ENCODE assay signal across 8 mouse cellular contexts in genomic region chr2:144269679-144270475, GRCm38 (mm10). TPM values are rescaled to one million over a fixed set of nuclear protein-coding genes. Genes with fewer than 3 reads are reported as not detected.
DNase-seq lines count a peak whose midpoint lies in the region; ATAC-seq and TF ChIP-seq lines count a peak whose summit lies in the region.

No protein-coding gene starts in this region.

- H3K36me3 ChIP-seq in kidney, embryonic 14.5 days (ENCODE audit: control insufficient read depth, insufficient read depth, low read length): peaks cover 10% of the 10 kb centered on the region; the same call in 1 of the 2 replicates
- H3K36me3 ChIP-seq in hindbrain, embryonic 13.5 days: no peaks in the 10 kb centered on the region
- H3K36me3 ChIP-seq in midbrain, embryonic 14.5 days (ENCODE audit: control insufficient read depth, insufficient read depth, low read length): no peaks in the 10 kb centered on the region

- under 1% methylated on average over 33 of the region's 33 CpGs for WGBS in kidney, embryonic 14.5 days
- WGBS in bone marrow, adult 2 months: under 1% methylated on average over 33 of the region's 33 CpGs
- under 1% methylated on average over 30 of the region's 33 CpGs for WGBS in hindbrain, embryonic 13.5 days
- under 1% methylated on average over 33 of the region's 33 CpGs for WGBS in midbrain, embryonic 14.5 days

- peak overlapping the region; percentile 94 for H3K27ac ChIP-seq in kidney, embryonic 14.5 days (ENCODE audit: low read depth, low read length)
- H3K27ac ChIP-seq in bone marrow, adult 2 months (ENCODE audit: control insufficient read depth, insufficient read depth, low read depth, low read length, poor library complexity): peak overlapping the region; percentile 99
- H3K27ac ChIP-seq in hindbrain, embryonic 13.5 days: peak overlapping the region; percentile 94
- H3K27ac ChIP-seq in midbrain, embryonic 14.5 days (replicated peaks; ENCODE audit: low read depth, low read length): peak overlapping the region; percentile 92

- H3K9ac ChIP-seq in kidney, embryonic 14.5 days (ENCODE audit: low read depth, low read length): peak overlapping the region; percentile 98
- peak overlapping the region; percentile 95 for H3K9ac ChIP-seq in hindbrain, embryonic 13.5 days
- H3K9ac ChIP-seq in midbrain, embryonic 14.5 days (replicated peaks; ENCODE audit: low read length): peak overlapping the region; percentile 90

- no peaks in the 10 kb centered on the region for H3K27me3 ChIP-seq in kidney, embryonic 14.5 days (ENCODE audit: control insufficient read depth, insufficient read depth, low read length)
- no peaks in the 10 kb centered on the region for H3K27me3 ChIP-seq in hindbrain, embryonic 13.5 days
- no peaks in the 10 kb centered on the region for H3K27me3 ChIP-seq in midbrain, embryonic 14.5 days (ENCODE audit: control insufficient read depth, insufficient read depth, low read length)

- H3K4me2 ChIP-seq in kidney, embryonic 14.5 days (replicated peaks; ENCODE audit: low read depth, low read length): peak overlapping the region; percentile 72
- H3K4me2 ChIP-seq in hindbrain, embryonic 13.5 days: peak overlapping the region; percentile 82
- peak overlapping the region; percentile 69 for H3K4me2 ChIP-seq in midbrain, embryonic 14.5 days (ENCODE audit: low read length)

- TF ChIP-seq CTCF in bone marrow, adult 2 months (IDR thresholded peaks at IDR 0.05; ENCODE audit: control insufficient read depth, insufficient read depth, low read length): no peak

- H3K4me3 ChIP-seq in kidney, embryonic 14.5 days (ENCODE audit: low read length): peak overlapping the region; percentile 95
- peak overlapping the region; percentile 95 for H3K4me3 ChIP-seq in bone marrow, adult 2 months (replicated peaks; ENCODE audit: control insufficient read depth, low read depth, low read length)
- H3K4me3 ChIP-seq in hindbrain, embryonic 13.5 days: peak overlapping the region; percentile 93
- peak overlapping the region; percentile 84 for H3K4me3 ChIP-seq in midbrain, embryonic 14.5 days (replicated peaks; ENCODE audit: low read depth, low read length)

- ATAC-seq in kidney, embryonic 14.5 days (ENCODE audit: low FRiP score, low TSS enrichment): no peak
- peak; percentile 15; the same call in 1 of the 2 replicates for ATAC-seq in hindbrain, embryonic 13.5 days (ENCODE audit: low FRiP score)
- ATAC-seq in midbrain, embryonic 14.5 days (ENCODE audit: low FRiP score, low TSS enrichment): no peak; the same call in 1 of the 2 replicates
- ATAC-seq in granulocyte monocyte progenitor cell, adult 5-6 weeks (replicated peaks; ENCODE audit: poor library complexity, severe bottlenecking): no peak

- H3K9me3 ChIP-seq in kidney, embryonic 14.5 days (ENCODE audit: control insufficient read depth, low read length): no peaks in the 10 kb centered on the region
- no peaks in the 10 kb centered on the region for H3K9me3 ChIP-seq in hindbrain, embryonic 13.5 days
- no peaks in the 10 kb centered on the region for H3K9me3 ChIP-seq in midbrain, embryonic 14.5 days (ENCODE audit: control insufficient read depth, low read length)

- H3K4me1 ChIP-seq in kidney, embryonic 14.5 days (ENCODE audit: control insufficient read depth, insufficient read depth, low read length): peaks cover 42% of the 10 kb centered on the region
- peaks cover 2% of the 10 kb centered on the region for H3K4me1 ChIP-seq in bone marrow, adult 2 months (ENCODE audit: control insufficient read depth, insufficient read depth, low read length)
- peaks cover 44% of the 10 kb centered on the region for H3K4me1 ChIP-seq in hindbrain, embryonic 13.5 days (replicated peaks)
- H3K4me1 ChIP-seq in midbrain, embryonic 14.5 days (ENCODE audit: control insufficient read depth, insufficient read depth, low read length): peaks cover 27% of the 10 kb centered on the region

- TF ChIP-seq POLR2A in bone marrow, adult 2 months (IDR thresholded peaks at IDR 0.05; ENCODE audit: borderline replicate concordance, control insufficient read depth, low read depth, low read length): no peak

- no peak for DNase-seq in kidney, adult 9 months
- no peak for DNase-seq in midbrain, embryonic 14.5 days
- no peak for DNase-seq in cerebellum, postnatal 4 days (ENCODE audit: low spot score in 2 of 2)
- DNase-seq in urinary bladder, postnatal 36 days (ENCODE audit: low spot score in 2 of 2): no peak

RNA-seq across cellular contexts. Expression of gene Mgme1, which starts 0.6 kb away (rescaled TPM):
- 20.2 and 21.9 TPM in 2 replicates for polyA plus RNA-seq in kidney, embryonic 14.5 days (2014; fragmentation: Nextera tagmentation; extraction: Ambion mirVana)
- polyA plus RNA-seq in bone marrow, adult 2 months (2011; ENCODE audit: insufficient read depth, insufficient read length, low replicate concordance, missing spikeins): 3.1 and 5.5 TPM in 2 replicates
- polyA plus RNA-seq in hindbrain, embryonic 13.5 days (2015; fragmentation: Nextera tagmentation; extraction: Ambion mirVana): 11.1 and 12.1 TPM in 2 replicates
- polyA plus RNA-seq in midbrain, embryonic 14.5 days (2014; fragmentation: Nextera tagmentation; extraction: Ambion mirVana): 7.6 and 11.1 TPM in 2 replicates
- 19.6 and 23.4 TPM in 2 replicates for total RNA-seq in granulocyte monocyte progenitor cell, adult 5-6 weeks (2014; fragmentation: Nextera tagmentation)
- 25.4 and 29.9 TPM in 2 replicates for total RNA-seq in granulocyte monocyte progenitor cell, adult 5-6 weeks (2017)

RNA-seq across cellular contexts. Expression of gene Snx5, which starts 0.8 kb away (rescaled TPM):
- polyA plus RNA-seq in kidney, embryonic 14.5 days (2014; fragmentation: Nextera tagmentation; extraction: Ambion mirVana): 138 and 155 TPM in 2 replicates
- polyA plus RNA-seq in bone marrow, adult 2 months (2011; ENCODE audit: insufficient read depth, insufficient read length, low replicate concordance, missing spikeins): 185 and 274 TPM in 2 replicates
- polyA plus RNA-seq in hindbrain, embryonic 13.5 days (2015; fragmentation: Nextera tagmentation; extraction: Ambion mirVana): 72.8 and 74.9 TPM in 2 replicates
- polyA plus RNA-seq in midbrain, embryonic 14.5 days (2014; fragmentation: Nextera tagmentation; extraction: Ambion mirVana): 55.6 and 69.3 TPM in 2 replicates
- total RNA-seq in granulocyte monocyte progenitor cell, adult 5-6 weeks (2014; fragmentation: Nextera tagmentation): 226 and 255 TPM in 2 replicates
- total RNA-seq in granulocyte monocyte progenitor cell, adult 5-6 weeks (2017): 248 and 283 TPM in 2 replicates
